Mouse (Mus musculus) cerebellum, adult 2 months (tissue): ENCODE measurements around the gene Fez1.

Experiments
- CTCF ChIP-seq: fragments of 200-500 bp; IDR thresholded peaks from 2 replicates; pipeline ENCODE4 v1.5.1; 2011; ENCODE audit warnings: low read depth, mild to moderate bottlenecking, control low read depth, low read length, moderate library complexity, borderline replicate concordance; ENCODE audit not compliant: insufficient read depth
- POLR2A ChIP-seq: fragments of 200-500 bp; IDR thresholded peaks from 2 replicates; pipeline ENCODE4 v1.6.1; 2011; ENCODE audit warnings: low read length, control low read depth, borderline replicate concordance; ENCODE audit not compliant: insufficient read depth

- no peak for TF ChIP-seq POLR2A
- no peak for TF ChIP-seq CTCF
Measured at GRCm38 (mm10) chr9:36882034-36882745, 60.5 kb downstream of the Fez1 start.
